In the genomic region with DNA sequence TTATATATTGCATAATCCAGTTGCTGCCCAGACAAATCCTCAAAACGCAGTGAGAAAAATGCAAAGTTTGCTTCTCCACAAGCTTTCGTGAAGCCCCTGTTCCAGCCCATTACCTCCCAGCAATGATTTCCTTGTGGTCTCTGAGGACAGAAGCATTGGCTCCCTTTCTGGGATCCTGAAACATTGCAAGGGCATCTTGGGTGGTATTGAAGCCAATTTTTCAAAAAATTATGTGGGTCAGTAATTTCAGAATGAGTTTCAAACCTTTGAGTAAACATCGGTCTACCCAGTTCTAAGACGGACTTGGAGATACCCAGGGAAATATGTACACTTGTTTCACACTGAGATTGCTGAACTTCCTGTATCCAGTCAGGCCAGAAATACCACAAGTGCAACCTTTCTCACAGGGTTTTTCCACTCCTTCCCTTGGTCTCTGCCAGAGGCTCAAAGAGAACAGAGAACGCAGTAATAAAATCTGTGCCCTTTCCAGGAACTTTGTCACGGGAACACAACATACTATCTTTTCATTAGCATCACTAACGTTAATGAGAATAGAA, we compare ENCODE assay signal across 15 mouse cellular contexts.
"Had no signal": no experiment of that assay in that cellular context is flagged by ENCODE, and none has a peak within 500 bp of the region (broad histone marks: within the 10 kb centered on the region; RNA-seq: fewer than 3 reads in every experiment).

No protein-coding gene starts in this region.

- H3K9me3 ChIP-seq: limb, embryonic 13.5 days; megakaryocyte, embryonic 14.5 days; midbrain, embryonic 12.5 days; neural tube, embryonic 13.5 days had no signal

- H3K36me3 ChIP-seq: limb, embryonic 13.5 days; midbrain, embryonic 12.5 days; neural tube, embryonic 13.5 days had no signal

- H3K27me3 ChIP-seq: limb, embryonic 13.5 days; megakaryocyte, embryonic 14.5 days; neural tube, embryonic 13.5 days had no signal

- H3K4me2 ChIP-seq: limb, embryonic 13.5 days; midbrain, embryonic 12.5 days; neural tube, embryonic 13.5 days had no signal

- H3K4me1 ChIP-seq: limb, embryonic 13.5 days; megakaryocyte, embryonic 14.5 days; midbrain, embryonic 12.5 days; neural tube, embryonic 13.5 days had no signal

- H3K9ac ChIP-seq: limb, embryonic 13.5 days; liver, embryonic 14.5 days; midbrain, embryonic 12.5 days; neural tube, embryonic 13.5 days had no signal

- ATAC-seq: intestine, embryonic 16.5 days; midbrain, embryonic 16.5 days had no signal

- DNase-seq: left cerebral cortex, postnatal 4 days; lung, adult 18-20 months; lung, postnatal 36 days; retina, postnatal 1 day; right cerebral cortex, postnatal 4 days; spleen, adult 18-20 months; thymus, adult 2 months; thymus, postnatal 25 days had no signal

- H3K27ac ChIP-seq: limb, embryonic 13.5 days; liver, embryonic 14.5 days; midbrain, embryonic 12.5 days; neural tube, embryonic 13.5 days had no signal

- H3K4me3 ChIP-seq: limb, embryonic 13.5 days; megakaryocyte, embryonic 14.5 days; midbrain, embryonic 12.5 days; neural tube, embryonic 13.5 days had no signal
